Mouse (Mus musculus) B cell, adult 67 days (primary cell): ENCODE data around the gene Prdx3. TPM values are rescaled to one million over a fixed set of nuclear protein-coding genes. Genes with fewer than 3 reads are reported as not detected.

Experiments
- total RNA-seq, 2 experiments: library from RNA; stranded (reverse); gene quantifications; 4 replicates each; pipeline ENCODE4 v1.2.4; 2023

Prdx3 gene
- 10 to 100 TPM; 55.5 to 57.3 TPM for total RNA-seq

DNA sequence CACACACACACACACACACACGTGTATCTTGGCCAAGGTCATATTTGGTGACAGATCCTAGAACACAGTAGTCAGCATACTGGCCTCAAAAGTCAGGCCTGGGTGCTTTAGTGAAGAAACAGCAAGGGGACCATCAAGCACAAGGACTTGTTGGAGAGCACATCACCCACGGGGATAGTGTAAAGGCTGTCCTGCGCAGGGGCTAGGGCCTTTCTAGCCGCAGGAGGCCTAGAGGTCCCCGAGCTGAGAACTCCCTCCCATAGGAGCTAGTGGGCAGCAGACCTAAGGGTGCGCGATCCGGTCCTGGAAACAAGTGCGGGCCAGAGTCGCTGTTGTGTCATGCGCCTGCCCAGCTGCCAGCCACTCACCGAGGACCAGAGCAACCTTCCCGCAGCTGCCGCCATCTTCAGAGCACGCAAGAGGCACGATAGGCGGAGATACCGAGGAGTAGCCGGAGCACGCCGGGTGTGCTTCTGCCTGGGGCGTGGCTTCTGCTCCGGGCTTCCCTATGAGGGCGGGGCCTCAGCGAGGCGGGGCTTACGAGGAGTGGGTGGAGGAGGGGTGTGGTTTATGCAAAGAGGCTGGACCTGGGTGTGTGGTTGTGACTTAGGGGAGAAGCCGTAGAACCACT, at the start of gene Prdx3:
Prdx3 (minus strand) TSS at position 493 of the 631 bp plus-strand sequence.

DNA sequence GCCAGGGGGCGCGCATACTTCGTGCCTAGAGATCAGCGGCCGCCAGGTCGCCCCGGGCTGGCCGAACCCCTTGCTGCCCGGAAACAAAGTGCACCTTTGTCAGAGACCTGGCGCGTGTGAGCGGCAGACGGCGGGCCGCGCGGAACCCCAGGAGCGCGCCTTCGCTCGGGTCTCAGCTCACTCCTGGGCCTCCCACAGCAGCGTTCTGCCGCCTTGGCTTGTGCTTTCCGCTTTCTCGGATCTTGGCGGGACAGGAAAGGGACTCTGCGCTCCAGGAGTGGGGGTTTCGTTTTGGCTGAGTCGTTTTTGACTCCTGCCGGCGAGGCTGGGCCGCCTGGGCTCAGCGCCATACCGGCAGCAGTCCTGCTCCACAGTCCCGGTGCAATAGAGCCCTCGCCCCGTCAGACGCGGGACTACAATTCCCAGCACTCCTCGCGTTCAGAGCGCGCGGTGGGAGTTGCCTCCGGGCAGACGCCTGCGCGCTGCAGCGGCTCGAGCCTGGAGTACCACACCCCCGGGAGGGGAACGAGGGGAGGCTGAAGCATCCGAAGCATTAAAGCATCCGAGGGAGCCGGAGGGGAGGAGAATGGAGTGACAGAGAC, 15.5 kb upstream of the Prdx3 start, which contains the start of gene Grk5:
Grk5 (plus strand) TSS at position 36 of the 602 bp plus-strand sequence.

DNA sequence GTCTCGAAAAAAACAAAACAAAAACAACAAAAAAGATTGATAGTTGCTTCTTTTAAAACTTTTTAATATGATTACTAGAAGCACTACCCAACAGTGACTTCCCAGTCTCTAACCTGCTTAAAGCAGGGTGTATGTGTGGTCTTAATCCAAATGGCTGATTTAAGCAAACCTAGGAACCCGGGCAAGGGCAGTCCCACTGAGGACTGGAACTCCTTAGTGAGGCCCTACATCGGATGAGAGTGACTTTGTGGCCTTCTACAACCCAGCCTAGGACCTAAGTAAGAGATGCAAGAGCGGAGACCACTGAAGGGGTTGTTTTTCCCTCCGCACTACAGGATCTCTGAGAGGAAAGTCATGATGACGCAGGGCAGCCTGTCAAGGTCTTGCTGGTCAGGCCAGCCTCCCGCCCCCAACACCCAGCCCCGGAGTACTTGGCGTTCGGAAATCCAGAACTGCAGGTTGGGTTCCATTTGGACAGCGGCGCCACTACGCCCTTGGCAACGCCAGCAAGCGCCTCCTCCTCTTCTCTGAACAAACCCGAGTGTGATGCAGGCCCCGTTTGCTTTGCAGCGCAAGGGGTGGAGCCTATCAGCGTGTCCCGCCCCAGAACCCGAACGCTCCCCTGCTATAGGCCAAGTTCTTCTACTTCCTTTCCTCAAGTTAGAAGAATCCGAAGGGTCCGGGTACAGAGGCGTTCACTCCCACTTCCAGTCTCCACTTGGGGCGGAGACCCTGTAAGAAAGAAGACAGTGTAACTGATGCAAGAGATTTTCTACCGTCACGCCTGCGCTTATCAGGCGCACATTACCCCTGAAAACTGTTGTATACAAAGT, 13.3 kb downstream of the Prdx3 start, which contains the start of gene Sfxn4:
Sfxn4 (minus strand) TSS at position 612 of the 833 bp plus-strand sequence.

Other genes starting within 250 kb of the Prdx3 start
- gene Nanos1, start 118.6 kb downstream of the Prdx3 start, total RNA-seq = 1 to 10 TPM; 3.0 to 3.5 TPM
- gene Eif3a, start 83.9 kb downstream of the Prdx3 start, total RNA-seq = 100 to 1,000 TPM; 231 to 234 TPM
- 10 to 100 TPM; 21.7 to 34.0 TPM for gene Fam45a, start 63.0 kb downstream of the Prdx3 start, total RNA-seq
- gene Sfxn4, start 13.1 kb downstream of the Prdx3 start, total RNA-seq = 1 to 10 TPM; 5.6 to 8.4 TPM
- 1 to 10 TPM; 6.3 to 9.1 TPM for gene Grk5, start 15.2 kb upstream of the Prdx3 start, total RNA-seq